Mouse (Mus musculus) liver, embryonic 11.5 days (tissue): ENCODE measurements at regions not wholly inside any gene's neighbourhood (a gene's known extent, or its start where the extent isn't known, plus 50 kb on each side); places are given as distances from the start of the nearest gene placed in this dataset.

Experiments used
- ATAC-seq: fragments of 200-750 bp; cut with Nextera tagmentation; replicated peaks from 2 replicates; pipeline ENCODE4 v1.8.0; 2017; ENCODE audit warnings: moderate number of reproducible peaks, mild to moderate bottlenecking, moderate TSS enrichment, moderate library complexity; ENCODE audit not compliant: low FRiP score
- DNase-seq: peaks from one replicate; pipeline ENCODE4 v3.0.0-alpha.2; 2017; ENCODE audit warnings: low spot score
- H3K27ac ChIP-seq: fragments of 300-500 bp; sonication (generic); 2 replicates; pipeline ENCODE4 v1.5.1; 2014; ENCODE audit warnings: mild to moderate bottlenecking, low read depth, low read length, control low read depth
- H3K27me3 ChIP-seq: fragments of 300-500 bp; sonication (generic); replicated peaks from 2 replicates; pipeline ENCODE4 v1.6.1; 2014; ENCODE audit warnings: low read length, mixed read lengths; ENCODE audit not compliant: control insufficient read depth, insufficient read depth
- H3K36me3 ChIP-seq: fragments of 300-500 bp; sonication (generic); 2 replicates; pipeline ENCODE4 v1.6.1; 2014; ENCODE audit warnings: mild to moderate bottlenecking, low read length, moderate library complexity, mixed read lengths; ENCODE audit not compliant: control insufficient read depth, insufficient read depth
- H3K4me1 ChIP-seq: fragments of 300-500 bp; sonication (generic); replicated peaks from 2 replicates; pipeline ENCODE4 v1.6.1; 2014; ENCODE audit warnings: low read length, mixed read lengths; ENCODE audit not compliant: control insufficient read depth, insufficient read depth
- H3K4me2 ChIP-seq: fragments of 300-500 bp; sonication (generic); 2 replicates; pipeline ENCODE4 v1.6.1; 2014; ENCODE audit warnings: mild to moderate bottlenecking, control low read depth, moderate library complexity
- H3K4me3 ChIP-seq: fragments of 300-500 bp; sonication (generic); 2 replicates; pipeline ENCODE4 v1.5.1; 2014; ENCODE audit warnings: low read depth, low read length, control low read depth
- H3K9ac ChIP-seq: fragments of 300-500 bp; sonication (generic); 2 replicates; pipeline ENCODE4 v1.6.1; 2014; ENCODE audit warnings: low read depth, low read length, control low read depth
- H3K9me3 ChIP-seq: fragments of 300-500 bp; sonication (generic); 2 replicates; pipeline ENCODE4 v1.6.1; 2016; ENCODE audit warnings: low read length, inconsistent platforms, mixed read lengths; ENCODE audit not compliant: control insufficient read depth
- WGBS: fragments of 180-500 bp; shearing (Covaris S2); extraction: QIAGEN DNeasy Blood & Tissue Kit; methylation state at CpG from one replicate; pipeline ENCODE4 v1.1.7; 2014; 5-methylcytosine and 5-hydroxymethylcytosine counted together

DNA sequence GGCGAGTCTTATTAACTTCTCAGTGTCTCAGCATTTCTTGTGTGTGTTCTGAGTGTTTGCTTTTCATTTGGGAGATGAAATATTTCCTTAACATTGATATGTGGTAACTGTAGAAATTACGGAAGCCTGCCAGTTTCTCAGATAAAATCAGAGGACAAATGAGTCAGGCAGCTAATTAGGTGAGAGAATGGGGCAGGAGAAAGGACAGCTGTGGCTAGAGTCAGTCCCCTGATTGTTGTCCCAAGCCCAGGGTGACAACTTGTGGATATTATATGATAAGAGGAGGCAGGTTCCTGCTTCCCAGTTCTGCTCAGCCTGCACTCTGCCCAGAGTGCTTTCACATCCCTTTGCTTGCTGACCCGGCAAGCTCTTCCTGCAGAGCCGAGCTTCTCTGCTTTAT lies 1008.7 kb downstream of the Adgrl2 start:
- Histone ChIP-seq H3K27me3 (no peaks in the 10 kb centered on the region), H3K36me3 (no peaks in the 10 kb centered on the region), H3K9ac (no peak overlapping the region), H3K4me3 (no peak overlapping the region), H3K4me1 (no peaks in the 10 kb centered on the region), H3K4me2 (no peak overlapping the region), H3K27ac (no peak overlapping the region), H3K9me3 (no peaks in the 10 kb centered on the region)
- ATAC-seq (no peak), DNase-seq (no peak)
- 56% methylated on average over 4 of the region's 4 CpGs for WGBS

GRCm38 (mm10) chr3:147976579-147976978 lies 1013.8 kb downstream of the Adgrl2 start:
- H3K36me3 ChIP-seq: no peaks in the 10 kb centered on the region
- WGBS: 84% methylated on average over 3 of the region's 3 CpGs
- ATAC-seq: no peak

GRCm38 (mm10) chr3:147976069-147976468 lies 1014.3 kb downstream of the Adgrl2 start:
- no peak for DNase-seq
- Histone ChIP-seq H3K4me1 (no peaks in the 10 kb centered on the region), H3K36me3 (no peaks in the 10 kb centered on the region), H3K4me3 (no peak overlapping the region), H3K27ac (no peak overlapping the region), H3K27me3 (no peaks in the 10 kb centered on the region), H3K4me2 (no peak overlapping the region), H3K9me3 (no peaks in the 10 kb centered on the region), H3K9ac (no peak overlapping the region)
- WGBS: 87% methylated on average over 6 of the region's 6 CpGs
- ATAC-seq: no peak

More at GRCm38 (mm10) chr3:147976579-147976978, 1013.8 kb downstream of the Adgrl2 start:
- H3K9ac ChIP-seq: no peak overlapping the region
- no peaks in the 10 kb centered on the region for H3K4me1 ChIP-seq
- DNase-seq: no peak
- H3K4me2 ChIP-seq: no peak overlapping the region
- no peak overlapping the region for H3K27ac ChIP-seq
- H3K9me3 ChIP-seq: no peaks in the 10 kb centered on the region
- no peak overlapping the region for H3K4me3 ChIP-seq
- no peaks in the 10 kb centered on the region for H3K27me3 ChIP-seq

DNA sequence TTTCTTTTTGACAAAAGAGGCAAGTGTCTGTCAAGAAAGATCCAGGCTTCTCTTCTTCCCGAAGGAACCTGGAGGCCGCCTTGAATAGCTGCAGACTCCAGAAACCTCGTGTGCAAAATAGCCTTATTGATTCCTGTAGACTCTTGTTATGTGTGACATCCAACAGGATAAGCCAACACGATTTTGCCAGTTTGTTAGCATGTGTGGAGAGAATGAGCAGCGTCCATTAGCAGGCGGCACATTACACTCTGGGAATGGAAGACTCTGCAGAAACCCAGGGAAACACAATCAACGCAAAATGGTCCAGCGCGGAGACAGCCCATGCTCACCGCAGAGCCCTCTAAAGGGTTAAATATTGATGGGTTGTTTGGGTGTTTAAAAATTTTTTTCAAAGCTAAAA lies 1014.9 kb downstream of the Adgrl2 start:
- no peaks in the 10 kb centered on the region for H3K4me1 ChIP-seq
- ATAC-seq: no peak
- WGBS: 86% methylated on average over 10 of the region's 10 CpGs

DNA sequence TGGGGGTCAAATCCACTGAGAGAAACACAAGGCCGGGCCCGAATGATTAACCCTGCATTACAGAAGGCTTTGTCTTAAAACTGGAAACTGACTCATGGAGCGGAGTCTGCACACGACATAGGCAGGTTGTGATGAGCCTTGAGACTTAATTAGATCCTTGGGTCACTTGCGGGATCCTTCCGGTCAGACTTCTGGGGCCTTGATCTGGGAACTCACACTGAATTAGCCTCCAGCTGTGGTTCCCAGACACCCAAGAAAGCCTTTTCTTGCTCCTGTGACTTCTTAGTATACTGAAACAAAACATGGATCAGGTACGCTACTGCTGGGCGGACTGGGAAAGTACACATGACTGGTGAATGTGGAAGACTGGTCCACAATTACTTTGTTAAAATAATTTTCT lies 1015.8 kb downstream of the Adgrl2 start:
- ATAC-seq: no peak
- DNase-seq: no peak
- no peak overlapping the region for H3K4me3 ChIP-seq
- no peak overlapping the region for H3K27ac ChIP-seq
- H3K27me3 ChIP-seq: no peaks in the 10 kb centered on the region
- 80% methylated on average over 8 of the region's 8 CpGs for WGBS
- no peaks in the 10 kb centered on the region for H3K36me3 ChIP-seq
- H3K9ac ChIP-seq: no peak overlapping the region
- no peaks in the 10 kb centered on the region for H3K4me1 ChIP-seq
- no peaks in the 10 kb centered on the region for H3K9me3 ChIP-seq
- no peak overlapping the region for H3K4me2 ChIP-seq

More for the DNA sequence above, 1014.9 kb downstream of the Adgrl2 start:
- DNase-seq: no peak
- Histone ChIP-seq H3K4me2 (no peak overlapping the region), H3K27ac (no peak overlapping the region), H3K4me3 (no peak overlapping the region), H3K9ac (no peak overlapping the region), H3K27me3 (no peaks in the 10 kb centered on the region), H3K9me3 (no peaks in the 10 kb centered on the region), H3K36me3 (no peaks in the 10 kb centered on the region)

DNA sequence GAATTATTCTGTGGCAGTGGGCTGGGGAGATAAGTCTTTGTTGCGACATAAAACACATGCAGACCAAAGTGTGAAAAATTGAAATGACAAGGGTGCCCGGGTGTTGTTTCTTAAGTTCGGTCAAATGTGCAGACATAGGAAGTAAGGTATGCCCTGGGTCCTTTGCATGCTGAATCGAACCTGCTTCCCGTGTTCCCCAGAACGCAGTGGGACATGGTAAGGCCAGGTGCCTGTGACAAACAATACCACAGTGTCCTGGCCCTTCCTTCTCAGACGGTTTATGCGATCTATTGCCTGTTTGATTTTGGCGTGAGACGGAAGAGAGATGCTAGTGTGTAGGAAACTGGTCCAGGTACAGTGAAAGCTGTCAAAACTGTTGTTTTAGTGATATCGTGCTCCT lies 1022.1 kb downstream of the Adgrl2 start:
- ATAC-seq (no peak), DNase-seq (no peak)
- no peak overlapping the region for H3K4me2 ChIP-seq
- no peak overlapping the region for H3K27ac ChIP-seq
- no peak overlapping the region for H3K4me3 ChIP-seq
- 87% methylated on average over 11 of the region's 11 CpGs for WGBS
- H3K9ac ChIP-seq: no peak overlapping the region
- no peaks in the 10 kb centered on the region for H3K9me3 ChIP-seq
- no peaks in the 10 kb centered on the region for H3K27me3 ChIP-seq
- no peaks in the 10 kb centered on the region for H3K36me3 ChIP-seq
- H3K4me1 ChIP-seq: no peaks in the 10 kb centered on the region

DNA sequence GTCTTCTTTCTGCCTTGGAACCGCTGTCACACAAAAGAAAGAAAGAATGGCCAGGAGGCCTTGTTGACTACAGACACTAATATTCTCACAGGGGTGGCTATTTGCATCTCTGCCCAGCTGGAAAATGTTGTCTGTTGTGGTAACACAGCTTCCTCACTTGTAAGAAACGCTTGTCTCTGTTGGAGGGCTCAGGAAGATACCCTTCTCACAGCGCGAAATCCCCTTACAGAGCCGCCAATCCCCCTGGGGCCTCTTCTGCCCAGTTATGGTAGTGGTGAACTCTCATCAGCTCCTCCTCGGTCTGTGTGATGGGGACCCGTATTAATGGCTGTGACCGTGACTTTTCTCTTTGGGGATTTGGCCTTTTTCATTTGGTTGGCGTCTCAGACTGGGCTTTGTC lies 1022.5 kb downstream of the Adgrl2 start:
- Histone ChIP-seq H3K9ac (no peak overlapping the region), H3K36me3 (no peaks in the 10 kb centered on the region), H3K4me3 (no peak overlapping the region), H3K27ac (no peak overlapping the region), H3K4me1 (no peaks in the 10 kb centered on the region), H3K27me3 (no peaks in the 10 kb centered on the region), H3K9me3 (no peaks in the 10 kb centered on the region), H3K4me2 (no peak overlapping the region)
- WGBS: 71% methylated on average over 9 of the region's 9 CpGs
- DNase-seq (no peak), ATAC-seq (no peak)

- H3K4me1 ChIP-seq: no peaks in the 10 kb centered on the region
- DNase-seq: no peak
- no peak overlapping the region for H3K9ac ChIP-seq
- H3K9me3 ChIP-seq: no peaks in the 10 kb centered on the region
- H3K36me3 ChIP-seq: no peaks in the 10 kb centered on the region
- no peak for ATAC-seq
- H3K4me3 ChIP-seq: no peak overlapping the region
- no peaks in the 10 kb centered on the region for H3K27me3 ChIP-seq
- WGBS: 82% methylated on average over 3 of the region's 3 CpGs
- no peak overlapping the region for H3K27ac ChIP-seq
- H3K4me2 ChIP-seq: no peak overlapping the region
Measured at GRCm38 (mm10) chr3:147967261-147967660, 1023.1 kb downstream of the Adgrl2 start.

DNA sequence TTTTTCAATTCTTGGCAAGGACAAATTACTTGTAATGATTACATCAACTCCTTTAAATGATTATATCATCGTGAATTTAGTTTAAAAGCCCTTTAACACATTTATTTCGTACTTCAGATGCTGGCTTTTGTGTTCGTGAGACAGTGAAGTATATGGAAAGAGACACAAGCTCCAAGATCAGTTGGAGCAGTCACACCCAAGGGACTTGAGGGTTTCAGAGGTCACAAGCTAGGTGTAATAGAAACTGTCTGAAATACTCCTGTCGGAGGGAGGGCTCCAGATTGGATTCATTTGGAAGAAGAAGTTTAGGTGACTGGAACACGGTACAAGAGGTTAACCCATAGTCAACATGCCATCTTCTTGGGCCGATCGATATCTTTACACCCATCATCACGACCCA lies 1023.5 kb downstream of the Adgrl2 start:
- ATAC-seq (no peak), DNase-seq (no peak)
- Histone ChIP-seq H3K27ac (no peak overlapping the region), H3K36me3 (no peaks in the 10 kb centered on the region), H3K9ac (no peak overlapping the region), H3K4me1 (no peaks in the 10 kb centered on the region), H3K9me3 (no peaks in the 10 kb centered on the region), H3K4me2 (no peak overlapping the region), H3K4me3 (no peak overlapping the region), H3K27me3 (no peaks in the 10 kb centered on the region)
- WGBS: 85% methylated on average over 8 of the region's 8 CpGs
